Mouse (Mus musculus) C2C12 (cell line): ENCODE measurements at regions not wholly inside any gene's neighbourhood (a gene's known extent, or its start where the extent isn't known, plus 50 kb on each side); places are given as distances from the start of the nearest gene placed in this dataset.

ENCODE experiments used
- CTCF ChIP-seq: IDR thresholded peaks from one replicate; pipeline ENCODE4 v1.5.1; 2011; ENCODE audit not compliant: control insufficient read depth, insufficient read depth, insufficient read length
- FOSL1 ChIP-seq: IDR thresholded peaks from one replicate; pipeline ENCODE4 v1.8.0; 2011; ENCODE audit warnings: mild to moderate bottlenecking, low read length; ENCODE audit not compliant: poor library complexity, insufficient read depth, severe bottlenecking
- MAX ChIP-seq: IDR thresholded peaks from one replicate; pipeline ENCODE4 v1.6.1; 2011; ENCODE audit warnings: mild to moderate bottlenecking, control low read depth
- USF1 ChIP-seq: IDR thresholded peaks from one replicate; pipeline ENCODE4 v1.6.1; 2011; ENCODE audit warnings: low read depth, mild to moderate bottlenecking, control low read depth, moderate library complexity

DNA sequence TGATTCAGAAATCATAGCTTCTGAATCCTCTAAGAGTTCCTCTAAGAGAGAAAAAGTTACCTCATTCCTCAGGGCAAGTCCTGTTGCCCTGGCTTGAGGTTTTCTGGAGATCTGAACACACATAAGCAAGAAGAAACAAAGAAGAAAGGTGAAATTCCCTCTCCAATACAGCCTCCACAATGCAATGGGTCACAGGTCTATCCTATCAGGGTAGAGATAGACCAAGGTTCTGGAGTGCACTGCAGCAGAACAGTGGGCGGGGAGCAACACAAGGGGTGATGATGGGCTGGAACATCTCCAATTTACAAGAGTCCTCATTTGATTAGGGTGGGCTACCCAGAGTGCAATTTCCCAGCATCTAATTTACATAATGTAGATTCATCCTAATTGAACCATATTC lies 69.8 kb upstream of the Prokr2 start:
- TF ChIP-seq USF1 (no peak), CTCF (no peak), MAX (no peak), FOSL1 (no peak)
